Mouse (Mus musculus): ENCODE results near the gene Rtl4.

Rtl4 gene

DNA sequence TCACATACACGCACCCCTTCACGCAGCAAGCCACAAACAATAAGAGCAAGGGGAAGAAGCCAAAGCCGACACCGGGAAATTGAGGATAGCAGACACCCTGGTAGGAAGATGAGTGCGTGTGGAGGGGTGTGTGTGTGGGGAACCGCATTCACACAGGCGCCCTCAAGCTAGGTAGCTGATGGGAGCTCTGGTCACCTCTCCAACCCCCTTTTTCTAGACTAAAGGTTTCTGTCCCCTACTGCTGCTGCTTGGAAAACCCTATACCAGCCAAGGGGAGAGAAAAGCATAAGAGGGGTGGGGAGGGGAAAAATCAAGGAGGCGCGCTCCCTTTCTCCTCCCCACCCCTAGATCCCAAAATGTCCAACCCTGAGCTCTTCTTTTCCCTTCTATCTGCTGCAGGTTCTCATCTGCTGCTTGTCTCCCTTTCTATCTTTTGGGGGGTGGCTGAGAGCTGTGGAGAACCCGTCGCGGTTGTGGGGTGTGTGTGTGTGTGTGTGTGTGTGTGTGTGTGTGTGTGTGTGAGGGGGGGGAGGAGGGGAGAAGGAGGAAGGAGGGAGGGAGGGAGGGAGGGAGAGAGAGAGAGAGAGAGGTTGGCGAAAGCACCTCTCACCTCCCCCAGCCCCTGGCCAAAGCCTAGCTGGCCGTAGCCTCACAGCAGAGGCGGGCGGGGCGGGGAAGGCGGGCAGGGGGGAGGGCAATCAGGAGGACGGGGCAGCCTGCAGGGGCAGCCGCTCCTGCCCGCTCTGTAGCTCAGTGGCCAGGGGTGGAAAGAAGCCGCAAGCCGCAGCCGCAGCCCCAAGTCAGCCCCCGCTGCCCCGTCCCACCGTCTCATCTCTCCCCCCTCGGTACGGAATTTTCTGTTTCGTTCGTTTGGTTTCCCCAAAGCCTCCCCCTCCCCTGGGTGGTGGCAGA is at the start of gene Rtl4:
Rtl4 (plus strand) TSS at position 701 of the 912 bp plus-strand sequence.
- DNase-seq: peak; percentile 43

GRCm38 (mm10) chrX:144644756-144645155 is 44.0 kb upstream of the Rtl4 start:
- no peak for DNase-seq

- no peak for DNase-seq
Measured at GRCm38 (mm10) chrX:144645394-144645793, 43.3 kb upstream of the Rtl4 start.

DNA sequence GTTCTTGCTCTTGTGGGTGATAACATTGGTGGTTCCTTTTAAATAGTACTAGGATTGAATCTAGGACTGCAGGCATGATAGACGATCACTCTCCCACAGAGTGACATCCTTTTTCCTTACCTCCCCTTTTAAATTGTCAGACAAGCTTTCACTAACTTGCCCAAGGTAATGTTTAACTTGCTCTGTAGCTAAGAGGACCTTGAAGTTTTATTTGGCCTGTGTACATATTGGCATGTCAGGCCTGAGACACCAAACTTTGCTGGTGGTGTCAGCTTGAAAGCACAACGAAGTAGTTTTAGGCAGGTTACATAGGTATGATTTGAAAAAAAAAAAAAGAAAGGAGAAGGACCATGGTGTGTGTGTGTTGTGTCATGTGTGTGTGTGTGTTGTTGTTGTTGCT is 36.5 kb upstream of the Rtl4 start:
- no peak for DNase-seq

DNA sequence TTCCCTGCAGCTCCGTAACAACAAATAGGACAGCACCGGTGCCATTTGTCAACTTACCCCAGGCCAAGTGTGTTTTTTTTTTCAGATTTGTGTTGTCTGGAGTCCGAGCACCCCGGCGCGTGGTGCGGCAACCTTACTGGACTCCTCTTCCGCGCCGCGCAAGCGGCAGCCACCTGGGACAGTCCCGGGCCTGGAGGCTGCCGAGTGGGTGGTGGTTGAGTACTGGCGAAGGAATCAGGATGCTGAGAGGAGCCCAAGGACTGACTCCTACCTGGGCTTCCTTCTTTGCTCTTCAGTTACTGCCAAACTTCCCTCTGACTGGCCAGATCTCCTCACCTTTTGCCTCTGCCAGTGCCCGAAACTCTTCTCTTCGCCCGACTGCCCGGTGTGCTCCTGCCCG is 965 bp upstream of the Rtl4 start:
- DNase-seq: no peak

DNA sequence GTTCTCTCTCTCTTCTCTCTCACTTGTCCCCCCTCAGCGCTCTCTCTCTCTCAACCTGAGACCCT is 733 bp upstream of the Rtl4 start, which contains the start of gene Trpc5:
Trpc5 (minus strand) TSS at position 39 of the 65 bp plus-strand sequence.
- DNase-seq: no peak

DNA sequence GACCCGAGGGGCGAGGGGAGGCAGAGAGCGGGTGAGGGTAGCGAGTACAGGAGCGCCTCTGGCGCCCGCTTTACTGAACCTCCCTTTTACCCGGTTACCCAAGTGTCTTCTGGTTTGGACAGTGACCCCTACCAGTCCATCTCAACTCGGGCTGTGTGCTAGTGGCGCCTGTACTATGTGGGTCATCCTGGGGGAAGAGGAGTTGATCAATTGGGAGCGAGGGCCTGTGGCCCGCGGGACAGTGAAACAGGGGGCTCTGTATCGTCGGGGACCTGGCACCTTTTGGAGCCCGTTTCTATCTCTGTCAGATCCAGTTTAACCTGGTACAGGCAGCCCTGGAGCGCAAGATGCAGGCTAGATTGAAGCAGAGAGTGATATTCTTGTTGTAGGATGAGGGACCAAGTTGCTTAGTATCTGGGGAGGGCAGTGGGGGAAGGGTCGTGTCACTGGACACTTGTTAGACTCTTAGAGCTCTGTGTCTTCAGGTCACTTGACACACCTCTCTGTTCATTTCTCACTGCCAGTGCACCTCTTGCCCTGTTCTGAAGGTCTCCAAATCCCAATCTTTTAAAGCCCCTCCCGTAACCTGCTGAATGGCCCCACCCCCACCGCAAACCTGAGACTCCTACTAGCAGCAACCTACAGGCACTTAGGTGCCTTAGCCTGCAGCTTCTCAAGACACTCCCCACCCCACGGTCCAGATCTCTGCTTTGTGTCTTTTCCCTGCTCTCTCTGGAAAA is 582 bp downstream of the Rtl4 start:
- DNase-seq: peak; percentile 1

GRCm38 (mm10) chrX:144689859-144690181 is 1.1 kb downstream of the Rtl4 start:
- peak; percentile 3 for DNase-seq

DNA sequence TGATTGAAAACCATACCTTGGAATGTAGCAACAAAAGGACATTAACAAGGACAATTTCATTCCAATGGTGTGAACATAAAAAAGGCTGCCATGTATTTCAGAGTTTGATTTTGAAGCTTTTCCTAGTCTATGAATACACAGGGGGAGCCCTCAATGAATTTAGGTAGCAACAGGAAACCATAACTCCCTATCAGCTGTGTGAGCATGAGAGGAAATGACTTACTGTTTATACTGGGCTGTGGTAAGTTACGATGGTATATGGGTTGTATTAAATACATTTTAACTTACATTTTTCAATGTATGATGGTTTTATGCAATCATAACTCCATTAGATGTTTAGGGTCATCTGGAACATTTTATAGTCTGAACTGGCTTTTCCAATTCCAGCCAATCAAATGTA is 27.6 kb downstream of the Rtl4 start:
- DNase-seq: no peak

GRCm38 (mm10) chrX:144747528-144748049 is 58.9 kb downstream of the Rtl4 start:
- DNase-seq: no peak

DNA sequence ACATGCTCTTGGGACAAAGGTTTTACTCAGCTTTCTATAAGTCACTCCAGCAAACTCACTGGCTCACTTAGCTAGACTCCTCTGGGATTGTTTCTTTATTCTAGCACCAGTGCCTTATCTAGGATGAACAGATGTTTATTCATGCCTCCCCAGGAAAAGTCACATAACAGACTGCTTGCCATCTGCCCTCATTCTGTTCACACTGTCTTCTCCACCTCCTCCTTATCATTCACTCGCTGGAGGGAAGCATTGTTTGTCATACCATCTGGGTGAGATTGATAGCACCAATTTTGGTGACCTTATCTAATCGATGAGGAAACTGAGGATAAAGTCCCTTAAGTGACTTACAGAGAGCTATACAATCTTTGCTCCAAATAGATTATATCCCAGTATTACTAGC is 298.3 kb downstream of the Rtl4 start:
- DNase-seq: no peak

DNA sequence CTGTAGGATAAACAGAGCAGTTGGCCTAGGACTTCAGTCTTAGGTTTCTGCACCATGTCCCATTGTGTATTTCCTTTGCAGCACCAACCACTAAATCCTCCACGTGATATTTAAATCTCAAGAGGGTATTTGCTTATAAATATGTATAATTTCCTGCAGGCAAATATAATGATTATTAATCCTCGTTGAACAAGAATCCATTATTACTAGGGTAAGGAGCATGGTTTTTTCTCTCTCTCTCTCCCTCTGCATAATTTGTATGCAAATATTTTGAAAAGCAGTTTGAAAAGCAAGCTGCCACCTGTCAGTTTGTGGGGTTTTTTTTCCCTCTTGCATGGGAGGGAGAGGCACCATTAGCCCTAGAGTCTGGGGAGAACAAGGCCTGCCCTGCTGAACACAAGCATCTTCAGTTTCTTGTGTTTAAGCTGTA is 376.8 kb downstream of the Rtl4 start:
- DNase-seq: no peak

DNA sequence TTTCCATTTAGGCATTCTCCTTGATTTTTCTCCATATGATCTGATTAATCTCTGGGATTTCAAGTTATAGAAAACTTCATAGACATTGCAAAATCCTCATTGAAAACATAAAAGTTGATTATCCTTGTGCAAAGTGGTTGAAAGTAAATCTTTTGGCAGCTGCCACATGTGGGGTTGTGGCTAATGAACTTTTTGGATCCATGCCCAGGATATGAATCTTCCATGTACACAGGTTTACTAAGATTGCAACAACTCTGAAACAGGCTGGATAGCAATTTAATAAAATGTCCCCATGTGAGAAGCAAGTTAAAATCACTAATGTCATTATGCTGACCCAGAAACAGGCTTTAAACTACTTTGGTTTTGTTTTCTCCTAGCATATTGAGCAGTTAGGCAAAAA is 401.1 kb downstream of the Rtl4 start:
- DNase-seq: peak; percentile 19

- DNase-seq: no peak
Measured at GRCm38 (mm10) chrX:145090360-145090759, 401.7 kb downstream of the Rtl4 start.

DNA sequence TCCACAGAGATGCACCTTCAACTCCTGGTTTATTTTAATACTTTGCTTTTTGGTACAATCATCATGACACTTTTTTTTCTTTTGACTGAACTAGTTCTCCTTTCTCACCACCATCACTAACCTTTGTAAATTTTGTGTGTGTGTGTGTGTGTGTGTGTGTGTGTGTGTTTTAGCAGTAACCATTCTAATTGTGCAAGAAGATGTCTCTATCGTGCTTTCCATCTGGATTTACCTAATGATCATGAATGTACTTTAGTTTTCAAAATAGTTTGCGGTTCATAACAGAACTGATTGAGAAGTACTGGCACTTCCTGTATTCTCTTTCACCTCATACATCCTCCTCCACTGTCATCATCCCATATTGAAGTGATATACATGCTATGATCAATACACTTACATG is 402.3 kb downstream of the Rtl4 start:
- DNase-seq: no peak

Measured in retina, postnatal 1 day (tissue).